Mouse (Mus musculus) cortical plate, adult 2 months (tissue): ENCODE measurements at regions not wholly inside any gene's neighbourhood (a gene's known extent, or its start where the extent isn't known, plus 50 kb on each side); places are given as distances from the start of the nearest gene placed in this dataset.

ENCODE experiments used
- CTCF ChIP-seq: fragments of 200-500 bp; IDR thresholded peaks from 2 replicates; pipeline ENCODE4 v1.5.1; 2011; ENCODE audit warnings: mild to moderate bottlenecking, control low read depth, low read length; ENCODE audit not compliant: insufficient read depth; ENCODE audit errors: extremely low read depth
- POLR2A ChIP-seq: fragments of 200-500 bp; IDR thresholded peaks from 2 replicates; pipeline ENCODE4 v1.6.1; 2011; ENCODE audit warnings: mild to moderate bottlenecking, low read length, control low read depth; ENCODE audit not compliant: insufficient read depth; ENCODE audit errors: extremely low read depth

DNA sequence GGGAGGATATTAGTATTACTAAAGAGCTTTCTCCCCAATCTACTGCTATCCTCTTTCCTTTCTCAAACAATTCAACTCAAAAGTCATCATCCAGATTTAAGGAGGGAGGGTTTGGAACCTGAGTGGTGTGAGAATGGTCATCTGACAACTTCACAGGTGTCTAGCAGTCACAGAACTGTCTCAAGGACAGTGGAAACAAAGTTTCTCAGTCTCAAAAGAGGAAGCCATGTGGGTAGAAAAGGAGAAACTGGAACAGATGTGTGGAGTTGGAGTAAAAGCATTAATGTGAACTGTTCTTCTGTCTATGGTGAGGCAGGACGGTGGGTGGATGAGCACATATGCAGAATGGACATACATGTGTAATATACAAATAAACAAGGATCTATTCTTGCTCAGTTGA lies 127.2 kb upstream of the Vldlr start:
- TF ChIP-seq CTCF (no peak), POLR2A (no peak)
